Mouse (Mus musculus) myocyte (in vitro differentiated cells): Measurements from ENCODE around the gene Rhbdd3.

Source experiments
- CEBPB ChIP-seq: IDR thresholded peaks from 2 replicates; pipeline ENCODE4 v1.6.1; 2011; ENCODE audit warnings: mild to moderate bottlenecking, moderate library complexity; ENCODE audit not compliant: poor library complexity, insufficient read depth, severe bottlenecking
- MYOG ChIP-seq, 3 experiments: IDR thresholded peaks; one replicate each; pipeline ENCODE4 v1.6.1; 2011; ENCODE audit warnings: control low read depth in 2 of 3, low read depth in 2 of 3, mild to moderate bottlenecking in 2 of 3; ENCODE audit not compliant: insufficient read length in 2 of 3, control insufficient read depth in 1 of 3, insufficient read depth in 1 of 3
- POLR2A ChIP-seq: IDR thresholded peaks from one replicate; pipeline ENCODE4 v1.6.1; 2011; ENCODE audit warnings: low read depth, mild to moderate bottlenecking, control low read depth, moderate library complexity; ENCODE audit not compliant: insufficient read length
- POLR2AphosphoS2 ChIP-seq: IDR thresholded peaks from one replicate; pipeline ENCODE4 v1.6.1; 2011; ENCODE audit warnings: low read depth, control low read depth; ENCODE audit not compliant: insufficient read length
- SRF ChIP-seq: IDR thresholded peaks from one replicate; pipeline ENCODE4 v1.6.1; 2011; ENCODE audit warnings: low read depth; ENCODE audit not compliant: control insufficient read depth, insufficient read length
- TCF12 ChIP-seq: IDR thresholded peaks from one replicate; pipeline ENCODE4 v1.6.1; 2011; ENCODE audit warnings: mild to moderate bottlenecking, control low read depth; ENCODE audit not compliant: poor library complexity, insufficient read depth, severe bottlenecking

GRCm38 (mm10) chr11:5059230-5059629 lies 39.5 kb upstream of the Rhbdd3 start:
- TF ChIP-seq SRF (no peak), POLR2A (no peak), POLR2AphosphoS2 (no peak), MYOG (IDR thresholded peaks at IDR 0.05; ENCODE audit: control insufficient read depth in 1 of 3, insufficient read depth in 1 of 3, insufficient read length in 2 of 3, low read depth in 2 of 3) (no peak), TCF12 (no peak), CEBPB (no peak)
